Mouse (Mus musculus) ES-E14 (cell line): ENCODE measurements around the gene Gatad2b.

ENCODE experiments used
- HCFC1 ChIP-seq: IDR thresholded peaks from 2 replicates; pipeline ENCODE4 v1.6.1; 2012; ENCODE audit warnings: low read length, inconsistent platforms, borderline replicate concordance; ENCODE audit not compliant: insufficient read depth
- ZC3H11A ChIP-seq: IDR thresholded peaks from 2 replicates; pipeline ENCODE4 v1.6.1; 2012; ENCODE audit warnings: low read depth, mild to moderate bottlenecking, inconsistent platforms, low read length, borderline replicate concordance

DNA sequence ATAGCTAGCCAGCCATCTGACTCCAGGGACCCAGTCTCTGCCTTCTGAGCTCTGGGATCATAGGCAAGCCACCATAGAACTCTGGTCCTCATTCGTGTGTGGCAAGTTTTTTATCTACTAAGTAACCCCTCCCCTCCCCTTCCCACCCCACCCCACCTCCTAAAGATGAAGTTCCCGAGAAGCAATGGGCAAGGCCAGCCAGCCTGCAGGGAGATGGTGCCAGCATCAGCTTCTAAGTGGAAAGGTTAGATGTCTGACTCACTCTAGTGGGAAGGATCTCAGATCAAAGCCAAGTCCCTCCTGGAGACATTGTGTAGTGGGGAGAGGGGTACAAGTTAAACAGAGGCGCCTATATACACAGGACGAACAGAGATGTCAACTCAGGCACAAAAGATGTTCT, 98.0 kb downstream of the Gatad2b start:
- TF ChIP-seq HCFC1: no peak
- no peak for TF ChIP-seq ZC3H11A
